Mouse (Mus musculus): ENCODE results near the gene Hnrnpm.

DNA sequence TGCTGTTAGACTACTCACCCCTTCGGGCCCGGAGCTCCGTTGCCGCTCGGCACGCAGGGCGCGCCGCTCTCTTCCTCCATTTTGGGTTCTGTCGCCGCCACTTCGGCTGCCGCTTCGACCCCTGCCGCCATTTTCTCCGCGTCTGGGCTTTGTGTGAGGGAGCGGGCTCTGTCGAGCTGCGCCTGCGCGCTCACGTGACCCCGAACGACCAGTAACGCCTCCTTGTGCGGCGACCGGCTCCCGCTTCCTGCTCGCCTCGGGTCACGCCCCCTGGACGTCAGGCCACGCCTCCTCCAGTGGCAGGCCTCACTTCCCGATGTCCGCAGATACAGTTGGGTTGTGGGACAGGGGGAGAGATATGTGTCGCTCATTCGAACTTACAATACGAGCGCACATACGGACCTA lies 1.4 kb downstream of the Hnrnpm start:
- TF ChIP-seq POLR2A (IDR thresholded peaks at IDR 0.05; ENCODE audit: control insufficient read depth, low read depth, low read length) = peak; percentile 99
- TF ChIP-seq CTCF (IDR thresholded peaks at IDR 0.05; ENCODE audit: control insufficient read depth, insufficient read depth, insufficient replicate concordance, low read depth, low read length) = no peak
